Mouse (Mus musculus) hindlimb bud, embryonic 11.5 days (tissue): Measurements from ENCODE around the gene Ccl5.
A peak's percentile ranks its signal among the peaks of the same experiment; 100 is the strongest.
"Not testable (repeated sequence)": the region's sequence is repeated elsewhere in the genome, so short reads cannot be mapped to it uniquely, and the experiment has no call there.

ENCODE experiments used
- DNase-seq: peaks from one replicate; pipeline ENCODE4 v3.0.0-alpha.2; 2012; ENCODE audit warnings: low read depth, low spot score; ENCODE audit errors: extremely low spot score

Ccl5 gene

DNA sequence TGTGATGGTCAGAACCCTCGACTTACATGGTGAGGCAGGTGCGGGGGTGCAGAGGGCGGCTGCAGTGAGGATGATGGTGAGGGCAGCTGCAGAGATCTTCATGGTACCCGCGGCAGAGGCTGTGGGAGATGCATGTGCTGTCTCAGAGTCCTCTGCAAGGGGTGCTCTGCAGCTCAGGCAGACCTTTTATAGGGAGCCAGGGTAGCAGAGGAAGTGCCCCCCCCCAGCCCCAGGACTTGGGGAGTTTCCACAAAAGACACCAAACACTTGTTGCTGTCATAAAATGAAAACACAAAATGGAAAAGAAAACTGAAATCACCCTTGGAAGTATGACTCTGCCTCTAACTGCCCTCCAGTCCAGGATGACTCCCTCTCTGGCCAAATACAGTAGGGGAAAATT, at the start of gene Ccl5:
Ccl5 (minus strand) TSS at position 159 of the 400 bp plus-strand sequence.
- no peak for DNase-seq

DNA sequence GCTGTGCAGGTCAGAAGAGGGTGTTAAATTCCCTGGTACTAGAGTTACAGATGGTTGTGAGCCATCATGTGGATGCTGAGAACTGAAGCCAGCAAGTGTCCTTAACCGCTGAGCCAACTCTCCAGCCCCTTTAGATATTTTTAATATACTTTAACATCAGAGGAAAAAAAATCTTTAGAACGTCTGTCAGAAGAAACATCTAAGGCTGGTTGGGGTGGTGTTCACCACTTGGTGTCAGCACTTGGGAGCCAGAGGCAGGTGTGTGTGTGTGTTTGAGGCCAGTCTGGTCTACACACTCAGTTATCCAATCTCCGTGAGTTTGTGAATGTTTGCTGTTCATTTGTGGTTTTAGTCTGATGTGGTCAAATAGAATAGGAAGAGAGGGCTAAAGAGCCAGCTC, 48.7 kb upstream of the Ccl5 start:
- no peak for DNase-seq

DNA sequence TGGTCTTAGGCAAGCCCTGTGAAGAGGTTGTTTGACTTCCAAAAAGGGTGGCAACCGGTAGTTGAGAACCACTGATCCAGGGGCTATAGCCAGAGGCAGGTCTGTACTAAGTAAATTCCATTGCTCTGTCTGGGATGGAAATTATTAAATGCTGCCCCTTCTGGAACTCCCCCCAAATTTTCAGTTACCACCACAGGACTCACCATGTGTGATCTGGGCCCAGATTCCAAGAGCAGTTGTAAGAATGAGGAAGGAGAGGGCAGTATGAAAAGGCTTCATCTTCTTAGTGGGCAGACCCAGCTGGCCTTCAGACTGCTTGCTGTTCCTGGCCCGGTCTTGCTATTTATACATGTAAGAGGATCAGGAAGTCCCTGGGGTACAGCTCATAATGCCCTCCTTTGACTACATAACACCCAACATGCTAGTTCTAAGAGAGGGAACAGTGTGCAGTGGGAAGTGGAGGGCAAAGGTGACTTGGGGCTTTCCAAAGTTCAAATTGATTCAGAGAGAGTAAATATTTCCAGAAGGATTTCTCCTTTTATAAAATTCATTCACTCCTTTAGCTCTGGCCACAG, 48.0 kb upstream of the Ccl5 start, which contains the start of gene Ccl9:
Ccl9 (minus strand) TSS at position 451 of the 575 bp plus-strand sequence.
- DNase-seq = no peak

DNA sequence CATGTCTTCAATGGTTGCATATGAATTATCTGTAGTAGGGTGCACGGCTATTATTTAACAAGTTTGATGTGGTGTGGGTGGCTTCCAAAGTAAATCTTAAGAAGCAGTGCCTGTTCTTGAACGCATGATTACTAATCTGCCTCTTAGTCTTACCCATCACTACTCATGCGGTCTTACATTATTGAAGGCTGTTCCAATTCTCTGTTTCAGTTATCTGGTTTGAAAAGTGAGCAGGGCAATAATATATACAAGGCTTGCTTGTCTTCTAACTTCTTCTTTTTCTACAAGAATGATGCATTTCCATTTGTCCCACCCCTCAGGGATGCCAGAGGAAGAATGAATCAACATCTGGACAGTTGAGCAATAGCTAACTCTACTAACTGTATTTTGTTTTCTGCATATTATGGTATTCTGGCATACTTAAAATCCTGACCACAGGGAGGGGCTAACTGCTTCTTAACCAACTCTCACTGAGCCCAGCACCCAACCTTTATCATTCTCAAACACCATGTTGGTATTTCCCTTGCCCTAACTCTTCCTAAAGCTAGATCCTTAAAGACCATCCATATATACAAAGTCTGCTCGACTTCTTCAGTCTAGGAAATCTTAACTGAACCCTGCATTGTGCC, 46.7 kb upstream of the Ccl5 start:
- DNase-seq = no peak

DNA sequence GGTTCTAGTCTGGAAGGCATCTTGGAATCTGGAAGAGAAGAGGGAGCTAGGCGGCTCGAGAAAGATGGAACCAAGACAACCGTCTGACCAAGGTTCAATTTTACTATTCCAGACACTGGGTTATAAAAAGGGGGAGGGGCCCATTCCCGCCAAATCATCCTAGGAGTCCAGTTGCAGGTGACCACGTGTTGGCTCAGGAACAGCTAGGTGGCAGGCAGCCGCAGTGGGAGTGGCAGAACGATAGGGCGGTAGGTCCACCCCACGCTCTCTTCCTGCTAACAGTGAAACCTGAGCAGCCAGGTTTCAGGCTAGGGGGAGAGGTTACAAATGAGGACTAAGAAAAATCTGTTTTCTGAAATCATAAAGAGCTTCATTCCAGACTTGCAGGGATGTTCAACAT, 42.5 kb upstream of the Ccl5 start:
- no peak for DNase-seq

DNA sequence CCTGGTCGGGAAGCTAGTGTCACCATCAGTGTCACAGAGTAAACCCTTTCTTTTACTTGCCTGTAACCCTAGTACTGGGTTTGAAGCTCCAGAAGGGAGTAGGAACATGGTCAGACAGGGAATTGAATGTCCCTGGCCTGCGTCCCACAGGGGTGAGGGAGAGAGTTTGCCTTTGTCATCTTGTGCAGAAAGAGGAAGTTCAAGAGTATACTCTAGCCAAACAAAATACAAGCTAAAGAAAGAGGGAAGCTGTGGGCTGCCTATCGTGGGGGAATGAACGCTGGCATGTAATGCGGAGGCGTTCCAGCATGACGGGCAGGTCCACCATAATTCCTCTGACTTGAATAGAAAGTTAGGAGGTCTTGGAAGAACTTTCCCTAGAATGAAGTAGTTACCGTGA, 41.9 kb upstream of the Ccl5 start:
- DNase-seq = no peak

DNA sequence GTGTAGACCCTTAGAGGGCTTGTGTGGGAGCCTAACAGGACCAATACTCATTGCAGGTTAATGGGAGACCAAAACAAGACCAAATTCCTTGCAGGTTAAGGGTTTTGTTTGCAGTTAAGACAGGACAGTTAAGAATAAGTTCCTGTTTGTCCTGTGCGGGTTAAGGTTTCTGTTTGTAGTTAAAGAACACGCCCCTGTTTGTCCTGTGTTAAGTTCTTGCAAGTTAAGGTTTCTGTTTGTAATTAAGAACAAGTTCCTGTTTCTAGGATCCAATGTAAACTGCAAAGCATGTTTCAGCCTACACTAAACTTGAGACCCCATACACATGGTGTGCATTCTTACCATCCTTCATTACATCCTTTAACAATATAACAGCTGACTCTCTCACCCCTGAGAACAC, 39.9 kb upstream of the Ccl5 start:
- DNase-seq = no peak

DNA sequence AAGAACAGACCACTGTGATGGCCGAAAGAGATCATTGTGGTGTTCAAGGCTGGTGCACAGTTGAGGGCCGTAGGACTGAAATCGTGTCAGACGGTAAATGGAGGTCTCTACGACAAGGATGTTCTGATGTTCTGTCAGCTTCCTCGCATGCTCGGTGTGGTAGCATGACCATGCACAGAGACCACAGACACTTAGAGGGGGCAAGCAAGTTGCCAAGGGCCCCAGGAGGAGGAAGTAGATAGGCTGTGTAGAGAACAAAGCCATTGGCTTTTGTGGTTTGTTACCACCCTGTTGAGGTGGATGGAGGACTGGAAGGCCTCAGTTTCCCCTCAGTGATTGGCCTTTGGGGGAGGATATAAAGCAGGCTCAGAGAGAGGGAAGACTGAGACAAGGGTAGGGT, 38.9 kb upstream of the Ccl5 start:
- no peak for DNase-seq

DNA sequence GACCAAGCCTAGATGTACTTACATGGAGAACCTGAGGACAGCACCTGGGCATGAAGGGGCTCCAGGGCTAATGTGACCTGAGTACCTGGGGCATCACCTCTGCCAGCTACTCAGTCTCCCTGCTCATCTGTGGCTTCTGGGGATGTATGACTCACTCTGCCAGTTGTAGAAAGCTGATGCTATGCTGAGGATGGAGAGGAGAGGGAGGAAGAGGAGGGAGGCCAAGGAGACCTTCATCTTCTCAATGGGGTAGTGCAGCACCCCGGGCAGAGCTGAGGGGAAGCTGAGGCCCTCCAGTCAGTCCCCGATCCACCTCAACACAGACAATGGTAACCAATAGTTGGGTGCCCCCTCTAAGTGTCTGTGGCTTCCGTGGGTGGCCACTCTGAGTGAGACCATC, 38.5 kb upstream of the Ccl5 start:
- no peak for DNase-seq

DNA sequence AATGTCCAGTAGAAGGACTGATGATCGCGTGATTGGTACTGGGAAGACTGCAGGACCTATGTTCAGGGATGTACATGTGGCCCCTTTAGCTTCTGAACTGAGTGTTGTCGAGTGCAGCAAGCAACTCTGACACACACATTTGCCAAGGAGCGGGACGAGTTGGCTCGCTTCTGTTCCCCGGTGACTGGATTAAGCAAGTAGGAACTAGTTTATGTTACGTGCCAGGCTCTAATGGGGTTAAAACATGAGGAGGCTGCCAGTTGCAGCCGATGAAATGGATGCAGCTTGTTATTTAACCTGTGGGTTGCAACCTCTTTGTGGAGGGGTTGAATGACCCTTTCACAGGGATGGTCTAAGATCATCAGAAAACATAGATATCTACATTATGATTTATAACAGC, 37.7 kb upstream of the Ccl5 start:
- no peak for DNase-seq

DNA sequence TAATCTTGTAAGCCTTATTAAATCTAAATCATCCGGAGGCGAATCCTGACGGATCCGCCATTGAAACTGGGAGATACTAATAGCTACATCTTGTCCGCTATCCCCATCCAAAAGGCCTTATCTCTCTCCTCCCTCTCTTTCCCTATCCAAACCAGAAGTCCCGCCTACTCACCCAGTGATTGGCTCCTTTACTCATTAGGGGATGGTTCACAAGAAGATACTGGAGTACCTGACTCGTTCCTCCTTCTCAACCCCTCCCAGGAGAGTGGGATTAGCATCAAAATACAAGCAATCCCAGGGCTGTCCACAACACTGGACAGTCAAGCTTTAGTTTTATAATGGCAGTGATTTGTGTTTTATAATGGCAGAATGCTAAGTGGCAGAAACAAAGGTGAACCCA, 37.0 kb upstream of the Ccl5 start:
- no peak for DNase-seq

DNA sequence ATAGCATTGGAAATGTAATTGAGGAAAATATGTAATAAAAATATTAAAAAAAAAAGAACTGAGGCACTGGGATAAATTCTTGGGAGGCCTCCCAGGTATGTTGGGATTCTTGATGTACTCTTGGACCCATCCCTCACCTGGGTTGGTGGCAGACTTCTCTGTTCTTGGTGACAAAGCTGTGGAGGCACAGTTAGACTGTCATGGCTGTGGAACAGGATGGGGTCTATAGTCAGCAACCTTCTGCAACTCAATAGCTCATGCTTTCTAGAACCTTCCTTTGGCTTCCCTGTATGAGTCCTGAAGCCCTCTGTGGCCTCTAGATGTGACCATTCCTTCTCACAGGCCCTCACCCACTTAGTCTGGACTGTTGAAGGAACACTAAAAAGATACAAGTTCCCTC, 36.3 kb upstream of the Ccl5 start:
- DNase-seq = no peak

DNA sequence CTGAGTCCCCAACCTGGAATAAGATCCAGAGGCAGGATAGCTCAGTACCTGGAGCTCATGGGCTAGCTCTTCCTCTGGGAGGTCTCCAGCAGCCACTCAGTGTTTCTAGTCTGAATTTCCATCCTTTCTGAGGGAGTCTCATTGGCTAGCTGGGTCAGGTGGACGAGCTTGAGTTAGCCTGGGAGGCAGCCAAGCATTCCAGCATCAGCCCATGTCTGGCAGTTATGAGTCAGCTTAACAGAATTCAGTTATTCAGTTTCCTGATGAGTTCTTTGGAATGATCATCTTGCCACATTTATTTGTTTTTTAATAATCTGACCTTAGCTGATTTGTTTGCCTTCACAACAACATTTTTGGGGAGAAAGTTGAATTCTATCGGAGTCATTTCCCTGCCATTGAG, 33.4 kb upstream of the Ccl5 start:
- no peak for DNase-seq

DNA sequence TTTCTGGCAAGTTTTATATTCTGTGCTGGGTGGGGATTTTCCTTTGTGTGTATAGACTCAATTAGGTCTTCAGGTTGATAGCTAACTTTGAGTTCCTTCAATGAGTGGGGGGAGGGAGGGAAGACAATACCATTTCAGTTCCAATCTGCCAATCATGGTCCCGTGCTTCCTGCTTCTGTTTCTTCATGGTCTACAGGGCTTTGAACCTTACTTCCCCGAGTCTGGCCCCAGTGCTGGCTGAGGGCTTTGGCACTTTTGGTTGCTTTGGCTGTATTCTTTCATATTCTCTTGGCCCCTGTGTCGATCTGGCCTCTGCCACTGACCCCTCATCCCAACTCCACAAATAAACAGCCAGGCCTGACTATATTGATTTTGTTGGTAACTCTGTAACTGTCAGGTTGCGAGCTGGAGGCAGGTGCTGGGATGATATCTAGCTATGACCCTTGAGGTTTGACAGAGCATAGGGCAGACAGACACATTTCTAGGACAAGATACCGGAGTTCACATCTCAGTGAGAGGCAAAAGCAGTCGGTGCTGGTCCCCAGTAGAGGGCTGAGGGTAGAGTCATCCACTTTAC, 32.1 kb upstream of the Ccl5 start:
- no peak for DNase-seq

DNA sequence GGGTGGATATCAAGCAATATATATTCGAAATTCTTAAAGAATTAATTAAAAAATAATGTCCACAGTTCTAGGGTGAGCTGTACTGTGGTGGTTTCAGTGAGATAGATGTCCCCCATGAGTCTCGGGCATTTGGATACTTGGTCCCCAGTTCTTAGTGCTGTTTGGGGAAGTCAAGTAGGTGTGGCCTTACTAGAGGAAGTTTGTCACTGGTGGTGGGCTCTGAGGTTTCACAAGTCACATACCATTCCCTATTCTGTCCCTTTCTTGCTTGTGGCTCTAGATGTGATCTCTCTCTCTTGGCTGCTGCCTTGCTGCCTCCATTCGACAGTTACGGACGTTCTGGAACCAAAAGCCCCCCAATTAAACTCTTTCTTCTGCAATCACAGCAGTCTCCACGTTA, 30.1 kb upstream of the Ccl5 start:
- DNase-seq = no peak

DNA sequence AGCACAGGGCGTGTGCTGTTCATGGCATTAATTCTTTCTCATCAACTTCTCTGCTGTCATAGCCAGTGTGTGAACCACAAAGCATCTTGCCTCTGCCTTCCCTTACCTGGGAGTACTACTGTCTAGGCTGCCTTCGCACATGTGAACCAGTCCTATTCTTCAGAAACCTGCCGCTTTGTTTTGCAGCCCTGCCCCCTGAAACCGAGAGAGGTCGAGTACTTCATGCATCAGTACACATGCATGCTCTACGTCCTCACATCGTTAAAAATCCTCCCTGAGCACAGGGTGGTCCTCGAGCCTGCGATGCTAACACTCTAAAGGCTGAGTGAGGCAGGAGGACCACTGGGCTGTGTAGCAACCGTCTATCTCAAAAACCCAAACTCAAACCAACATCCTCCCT, 26.8 kb upstream of the Ccl5 start:
- DNase-seq = no peak

DNA sequence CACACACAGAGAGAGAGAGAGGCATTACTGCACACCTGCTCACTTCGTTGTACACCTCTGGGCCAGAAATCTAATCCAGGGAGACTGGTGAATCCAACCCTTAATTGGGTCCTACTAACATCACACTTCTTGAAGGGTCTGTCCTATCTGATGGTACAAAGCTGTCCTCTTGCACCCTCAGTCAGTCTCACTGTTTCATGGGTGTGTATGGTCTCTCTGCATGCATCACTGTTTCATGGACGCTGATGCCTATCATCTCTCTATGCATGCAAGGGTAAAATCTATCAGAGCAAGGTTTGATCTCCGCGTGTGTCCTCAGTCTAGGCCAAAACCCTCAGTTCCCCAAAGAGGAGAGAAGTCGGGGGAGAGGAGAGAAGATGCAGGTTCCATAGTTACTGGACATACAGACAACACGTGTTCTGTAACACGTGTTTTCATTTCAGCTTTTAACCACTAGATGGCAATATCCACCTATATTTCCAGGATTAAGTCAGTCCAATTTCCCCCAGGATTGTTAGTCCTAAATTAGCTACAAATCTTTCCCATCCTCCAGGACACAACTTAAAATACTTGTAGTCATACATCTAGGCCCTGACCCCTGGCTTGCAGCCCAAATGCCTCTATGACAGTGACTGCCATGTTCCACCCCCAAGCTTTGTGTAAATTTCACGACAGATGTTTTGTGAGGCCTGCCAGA, 25.9 kb upstream of the Ccl5 start:
- DNase-seq = peak; percentile 89

DNA sequence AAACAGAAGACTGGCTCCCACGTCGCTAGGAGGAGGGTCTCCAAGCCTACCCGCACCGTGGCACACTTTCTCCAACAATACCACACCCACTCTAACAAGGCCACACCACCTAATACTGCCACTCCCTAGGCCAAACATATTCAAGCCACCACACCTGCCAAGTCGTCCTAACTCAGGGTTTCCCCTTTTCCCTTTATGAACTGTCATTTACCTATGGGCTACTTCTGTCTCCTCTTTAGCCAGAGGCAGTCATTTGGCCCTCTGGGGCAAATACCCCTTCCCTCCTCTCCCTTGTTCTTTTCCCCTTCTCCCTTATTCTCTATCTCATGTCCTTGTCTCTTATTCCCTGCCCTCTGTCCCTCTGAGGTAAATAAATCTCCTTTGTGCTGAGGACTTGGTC, 21.4 kb upstream of the Ccl5 start:
- no peak for DNase-seq

DNA sequence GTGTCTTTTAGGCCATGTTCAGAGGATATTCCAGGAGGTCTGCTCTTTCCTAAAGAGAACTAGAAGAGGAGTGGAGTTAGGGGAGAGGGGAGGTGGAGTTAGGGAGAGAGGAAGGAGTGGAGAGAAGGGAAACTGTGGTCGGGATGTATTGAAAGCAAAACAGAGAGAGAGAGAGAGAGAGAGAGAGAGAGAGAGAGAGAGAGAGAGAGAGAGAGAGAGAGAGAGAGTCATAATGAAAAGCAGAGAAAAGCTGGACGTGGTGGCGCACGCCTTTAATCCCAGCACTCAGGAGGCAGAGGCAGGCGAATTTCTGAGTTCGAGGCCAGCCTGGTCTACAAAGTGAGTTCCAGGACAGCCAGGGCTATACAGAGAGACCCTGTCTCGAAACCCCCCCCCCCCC, 20.7 kb upstream of the Ccl5 start:
- DNase-seq = not testable (repeated sequence)

DNA sequence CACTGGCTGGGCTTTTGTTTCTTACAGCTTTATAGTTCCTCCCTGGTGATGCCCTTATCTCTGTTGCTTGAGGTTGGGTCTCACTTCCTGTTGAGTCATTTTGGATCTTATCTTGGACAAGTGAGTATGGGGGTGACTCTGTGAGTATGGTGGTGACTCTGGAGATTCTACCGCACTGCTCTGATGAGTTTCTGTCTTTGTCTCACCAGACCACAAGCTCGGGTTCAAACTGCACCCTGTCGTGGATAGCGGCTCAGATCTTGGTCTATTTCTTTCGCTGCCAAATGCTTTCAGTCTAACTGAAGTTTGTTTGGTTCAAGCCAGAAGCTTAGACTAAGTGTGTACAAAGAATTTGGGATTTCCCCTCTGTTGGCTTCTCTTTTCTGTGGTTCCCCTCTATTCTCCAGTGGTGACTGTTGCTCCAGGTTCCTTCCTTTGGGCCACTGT, 19.9 kb upstream of the Ccl5 start:
- DNase-seq = no peak

DNA sequence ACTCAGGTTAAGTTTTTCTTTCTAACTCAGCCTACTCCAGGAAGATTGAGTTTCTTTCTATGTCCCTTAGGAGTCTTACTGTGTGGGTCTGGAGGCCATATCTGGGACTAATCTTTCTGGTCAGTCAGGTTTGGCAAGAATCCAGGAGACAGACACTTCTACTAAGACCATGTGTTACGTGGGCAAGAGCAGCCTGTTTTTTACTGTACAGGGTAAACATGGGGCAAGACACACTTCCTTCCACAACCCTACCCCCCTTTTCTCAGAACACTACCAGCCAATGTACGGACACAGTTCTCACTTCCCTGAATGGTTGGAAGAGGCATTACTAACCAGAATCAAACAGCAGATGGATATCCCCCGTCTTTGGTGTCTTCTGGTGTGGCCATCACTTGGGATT, 13.9 kb upstream of the Ccl5 start:
- DNase-seq = no peak

DNA sequence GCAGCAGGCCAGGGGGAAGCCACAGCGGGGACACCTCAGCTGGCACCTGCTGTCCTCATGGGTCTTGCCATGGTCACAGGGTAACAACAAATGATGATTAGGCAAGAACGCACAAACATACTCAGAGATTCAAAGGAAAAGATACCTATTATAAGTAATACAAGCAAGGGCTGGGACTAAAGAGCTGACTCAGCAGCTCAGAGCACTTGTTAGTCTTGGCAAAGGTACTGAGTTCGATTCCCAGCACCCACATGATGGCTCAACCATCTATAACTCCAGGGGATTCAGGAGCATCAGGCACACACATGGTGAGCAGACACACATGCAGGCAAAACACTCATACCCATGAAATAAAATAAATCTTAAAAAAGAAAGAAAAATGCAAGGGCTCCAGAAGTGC, 11.1 kb upstream of the Ccl5 start:
- DNase-seq = no peak
